Mouse (Mus musculus) lung, embryonic 16.5 days (tissue): ENCODE measurements around the gene Gm43720. TPM values are rescaled to one million over a fixed set of nuclear protein-coding genes. Genes with fewer than 3 reads are reported as not detected.
A peak's percentile ranks its signal among the peaks of the same experiment; 100 is the strongest.

Experiments used
- ATAC-seq: fragments of 200-750 bp; cut with Nextera tagmentation; 2 replicates; pipeline ENCODE4 v1.8.0; 2017; ENCODE audit warnings: low read depth, mild to moderate bottlenecking, moderate library complexity
- H3K27ac ChIP-seq: fragments of 300-500 bp; sonication (generic); 2 replicates; pipeline ENCODE4 v1.5.1; 2014; ENCODE audit warnings: mild to moderate bottlenecking, control low read depth, low read length
- H3K27me3 ChIP-seq: fragments of 300-500 bp; sonication (generic); 2 replicates; pipeline ENCODE4 v1.6.1; 2014; ENCODE audit warnings: low read depth, low read length, mixed read lengths; ENCODE audit not compliant: control insufficient read depth, insufficient read depth
- H3K36me3 ChIP-seq: fragments of 300-500 bp; sonication (generic); 2 replicates; pipeline ENCODE4 v1.6.1; 2014; ENCODE audit warnings: low read length; ENCODE audit not compliant: control insufficient read depth, insufficient read depth
- H3K4me1 ChIP-seq: fragments of 300-500 bp; sonication (generic); replicated peaks from 2 replicates; pipeline ENCODE4 v1.6.1; 2014; ENCODE audit warnings: low read length, mixed read lengths; ENCODE audit not compliant: control insufficient read depth, insufficient read depth
- H3K4me2 ChIP-seq: fragments of 300-500 bp; sonication (generic); 2 replicates; pipeline ENCODE4 v1.6.1; 2014; ENCODE audit warnings: low read depth, low read length, control low read depth
- H3K4me3 ChIP-seq: fragments of 300-500 bp; sonication (generic); 2 replicates; pipeline ENCODE4 v1.5.1; 2014; ENCODE audit warnings: mild to moderate bottlenecking, low read length, control low read depth
- H3K9ac ChIP-seq: fragments of 300-500 bp; sonication (generic); 2 replicates; pipeline ENCODE4 v1.6.1; 2014; ENCODE audit warnings: low read length, control low read depth
- H3K9me3 ChIP-seq: fragments of 300-500 bp; sonication (generic); 2 replicates; pipeline ENCODE4 v1.6.1; 2016; ENCODE audit warnings: low read length; ENCODE audit not compliant: control insufficient read depth
- WGBS: fragments of 180-500 bp; shearing (Covaris S2); extraction: QIAGEN DNeasy Blood & Tissue Kit; methylation state at CpG from one replicate; pipeline ENCODE4 v1.1.7; 2014; 5-methylcytosine and 5-hydroxymethylcytosine counted together
- polyA plus RNA-seq: library from polyadenylated mRNA; unstranded; fragments of >200 nt; fragmentation: Nextera tagmentation; extraction: Ambion mirVana; gene quantifications from 2 replicates; pipeline ENCODE4 v1.2.1, GENCODE M21; 2015

The Gm43720 gene
- polyA plus RNA-seq, 1 experiment from 2014 or later, result 0.19 TPM

DNA sequence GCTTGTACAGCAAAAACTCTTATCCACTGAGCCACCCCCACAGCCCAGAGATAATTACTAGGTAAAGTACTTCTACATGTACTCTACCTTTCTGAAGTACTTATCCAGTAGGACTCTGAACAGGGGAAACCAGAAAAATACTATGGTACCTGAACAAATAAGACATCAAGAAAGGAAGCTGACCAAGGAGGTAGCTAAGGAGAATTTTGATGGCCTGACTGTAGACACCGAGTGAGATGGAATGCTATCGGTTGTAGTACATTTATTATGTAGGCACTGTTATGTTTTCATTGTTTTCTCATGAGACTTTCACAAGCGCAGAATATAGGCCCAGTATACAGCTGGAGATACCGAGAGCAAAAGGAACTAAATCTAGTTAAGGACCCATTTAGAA, 22.2 kb downstream of the Gm43720 start:
- 88% methylated on average over 4 of the region's 4 CpGs for WGBS
- no peak overlapping the region for H3K4me2 ChIP-seq
- peaks cover 11% of the 10 kb centered on the region for H3K4me1 ChIP-seq
- ATAC-seq, result no peak
- no peaks in the 10 kb centered on the region for H3K27me3 ChIP-seq
- H3K9ac ChIP-seq, result no peak overlapping the region
- no peak overlapping the region for H3K27ac ChIP-seq
- H3K9me3 ChIP-seq, result no peaks in the 10 kb centered on the region
- H3K4me3 ChIP-seq, result no peak overlapping the region
- peaks cover 18% of the 10 kb centered on the region for H3K36me3 ChIP-seq

DNA sequence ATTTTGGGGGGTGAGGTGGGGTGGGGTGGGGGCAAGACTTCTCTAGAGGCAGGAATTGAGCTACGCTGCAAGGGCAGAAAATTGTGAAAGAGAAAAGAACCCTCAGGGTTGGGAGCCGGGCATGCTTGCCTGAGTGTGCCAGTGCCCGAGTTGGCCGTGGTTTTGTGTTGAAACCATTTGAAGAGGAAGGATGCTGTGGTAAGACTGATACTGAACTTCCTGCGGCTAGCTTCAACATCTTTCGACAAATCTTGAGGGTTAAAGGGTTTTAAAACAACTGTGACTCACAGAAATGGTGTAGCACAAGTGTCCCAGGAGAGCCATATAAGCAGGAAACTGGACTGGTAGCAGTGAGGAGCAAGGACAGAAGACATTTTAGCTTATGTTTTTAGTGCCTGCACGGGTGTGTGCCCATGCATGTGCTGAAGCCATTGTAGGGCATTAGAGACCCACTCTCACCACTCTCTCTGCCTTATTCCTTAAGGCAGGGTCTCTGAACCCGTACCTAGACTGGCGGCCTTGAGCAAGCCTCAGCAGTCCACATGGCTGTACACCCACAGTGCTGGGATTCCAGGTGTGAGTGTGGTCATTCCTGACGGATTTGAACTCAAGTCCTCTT, 22.7 kb downstream of the Gm43720 start:
- H3K9me3 ChIP-seq, result no peaks in the 10 kb centered on the region
- H3K4me1 ChIP-seq, result peaks cover 6% of the 10 kb centered on the region
- no peaks in the 10 kb centered on the region for H3K27me3 ChIP-seq
- H3K27ac ChIP-seq, result no peak overlapping the region
- H3K36me3 ChIP-seq, result peaks cover 18% of the 10 kb centered on the region
- H3K4me3 ChIP-seq, result no peak overlapping the region
- H3K4me2 ChIP-seq, result no peak overlapping the region
- 87% methylated on average over 10 of the region's 10 CpGs for WGBS
- no peak for ATAC-seq
- no peak overlapping the region for H3K9ac ChIP-seq

GRCm38 (mm10) chr5:138256094-138256467, 23.7 kb downstream of the Gm43720 start:
- Histone ChIP-seq H3K27ac (peak overlapping the region; percentile 76), H3K27me3 (no peaks in the 10 kb centered on the region), H3K4me1 (peaks cover 6% of the 10 kb centered on the region), H3K9me3 (no peaks in the 10 kb centered on the region), H3K4me2 (peak overlapping the region; percentile 82), H3K36me3 (peaks cover 15% of the 10 kb centered on the region), H3K9ac (peak overlapping the region; percentile 84), H3K4me3 (peak overlapping the region; percentile 91)
- WGBS, result 11% methylated on average over 7 of the region's 7 CpGs
- ATAC-seq, result no peak

DNA sequence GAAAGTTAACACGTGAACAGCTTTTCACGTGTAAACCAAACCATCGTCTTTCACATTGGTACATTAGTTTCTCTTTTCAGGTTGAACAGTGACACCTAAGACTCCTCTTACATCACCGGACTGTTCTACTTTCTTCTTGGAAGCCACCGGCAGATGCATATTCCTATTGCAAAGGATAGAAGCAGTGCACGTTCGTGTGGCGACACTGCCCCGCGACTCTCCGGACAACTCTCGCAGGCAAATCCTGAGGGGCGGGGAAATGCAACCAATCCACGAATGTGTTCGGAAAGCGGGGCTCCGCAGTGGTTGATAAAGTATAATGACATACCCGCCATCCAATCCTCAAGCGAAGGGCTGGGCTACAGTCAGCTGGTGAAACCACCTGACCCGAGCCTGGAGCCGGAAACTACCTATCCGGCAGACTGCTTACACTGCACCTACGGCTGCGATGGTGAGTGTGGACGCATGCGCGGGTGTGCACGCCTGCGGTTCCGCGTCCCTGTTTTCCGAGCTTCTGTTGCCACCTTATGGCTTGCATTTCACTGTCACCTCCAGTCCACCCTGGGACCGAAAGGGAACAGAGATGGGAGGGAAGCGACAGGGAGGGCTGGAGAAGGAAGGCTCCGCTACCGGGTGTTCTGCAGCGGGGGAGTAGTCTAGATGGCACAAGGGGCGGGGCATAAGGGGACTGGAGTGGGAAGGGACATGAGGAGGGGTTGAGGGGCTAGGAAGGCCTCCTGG, 24.2 kb downstream of the Gm43720 start, which contains the start of gene Lamtor4:
Gene Lamtor4 (plus strand): TSS at position 130 of the 741 bp plus-strand sequence.
- peak within 1 kb of the TSS; percentile 91 for H3K4me3 ChIP-seq
- ATAC-seq, result peak; percentile 99
- peak within 1 kb of the TSS; percentile 76 for H3K27ac ChIP-seq
- peaks cover 6% of the 10 kb centered on the region for H3K4me1 ChIP-seq
- WGBS, result under 1% methylated on average over 38 of the region's 38 CpGs
- no peaks in the 10 kb centered on the region for H3K27me3 ChIP-seq
- no peaks in the 10 kb centered on the region for H3K9me3 ChIP-seq
- peak within 1 kb of the TSS; percentile 84 for H3K9ac ChIP-seq
- peak within 1 kb of the TSS; percentile 82 for H3K4me2 ChIP-seq
- peaks cover 11% of the 10 kb centered on the region for H3K36me3 ChIP-seq

GRCm38 (mm10) chr5:138253061-138253460, 26.7 kb downstream of the Gm43720 start:
- Histone ChIP-seq H3K9me3 (no peaks in the 10 kb centered on the region), H3K27me3 (no peaks in the 10 kb centered on the region), H3K27ac (no peak overlapping the region), H3K4me2 (no peak overlapping the region), H3K9ac (no peak overlapping the region), H3K4me3 (no peak overlapping the region), H3K4me1 (peaks cover 6% of the 10 kb centered on the region), H3K36me3 (no peaks in the 10 kb centered on the region)
- ATAC-seq, result no peak
- 86% methylated on average over 3 of the region's 3 CpGs for WGBS

DNA sequence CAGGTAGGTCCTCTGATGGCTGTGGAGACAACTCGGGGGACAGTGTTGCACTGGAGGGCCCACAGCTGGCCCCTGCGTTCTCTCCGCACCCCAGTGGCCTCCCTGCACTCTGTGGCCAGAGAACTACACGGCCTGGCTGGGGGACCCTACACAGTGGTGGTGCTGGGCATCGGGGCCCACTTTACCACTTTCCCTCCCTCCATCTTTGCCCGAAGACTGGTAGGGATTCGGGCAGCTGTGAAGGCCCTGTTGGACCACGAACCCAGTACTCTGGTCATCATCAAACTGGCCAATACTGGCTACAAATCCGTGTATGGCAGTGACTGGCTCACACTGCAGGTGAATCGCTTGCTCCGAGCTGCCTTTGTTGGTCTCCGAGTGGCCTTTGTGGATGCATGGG, 28.6 kb downstream of the Gm43720 start:
- Histone ChIP-seq H3K27me3 (no peaks in the 10 kb centered on the region), H3K4me2 (no peak overlapping the region), H3K4me3 (no peak overlapping the region), H3K27ac (no peak overlapping the region), H3K9me3 (no peaks in the 10 kb centered on the region), H3K36me3 (no peaks in the 10 kb centered on the region), H3K4me1 (peaks cover 2% of the 10 kb centered on the region), H3K9ac (no peak overlapping the region)
- WGBS, result 80% methylated on average over 12 of the region's 12 CpGs
- no peak for ATAC-seq

DNA sequence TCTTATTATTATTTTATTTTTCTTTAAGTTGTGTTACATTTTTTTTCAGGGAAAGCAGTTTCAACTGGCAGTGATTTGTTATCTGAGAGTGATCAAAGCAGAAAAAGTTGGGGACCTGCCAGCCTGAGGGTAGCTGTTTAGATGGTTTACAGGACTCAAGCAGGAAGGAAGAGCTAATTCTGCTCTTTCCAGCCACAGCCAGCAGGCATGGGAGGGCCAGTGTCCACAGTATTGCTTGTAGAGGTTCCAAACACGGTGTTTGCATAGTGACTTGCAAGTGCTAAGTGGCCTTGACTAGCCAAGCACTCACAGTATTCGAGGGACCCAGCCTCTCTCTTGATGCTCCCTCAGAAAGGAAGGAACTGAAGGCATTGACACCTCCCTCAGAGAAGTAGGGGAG, 38.2 kb downstream of the Gm43720 start:
- no peaks in the 10 kb centered on the region for H3K36me3 ChIP-seq
- no peak overlapping the region for H3K9ac ChIP-seq
- H3K4me1 ChIP-seq, result no peaks in the 10 kb centered on the region
- H3K9me3 ChIP-seq, result no peaks in the 10 kb centered on the region
- 7% methylated on average over 2 of the region's 2 CpGs for WGBS
- no peak overlapping the region for H3K4me3 ChIP-seq
- H3K27ac ChIP-seq, result no peak overlapping the region
- ATAC-seq, result no peak
- H3K27me3 ChIP-seq, result no peaks in the 10 kb centered on the region
- H3K4me2 ChIP-seq, result no peak overlapping the region

- H3K36me3 ChIP-seq, result no peaks in the 10 kb centered on the region
- H3K4me3 ChIP-seq, result no peak overlapping the region
- no peak overlapping the region for H3K9ac ChIP-seq
- H3K27ac ChIP-seq, result no peak overlapping the region
- no peaks in the 10 kb centered on the region for H3K9me3 ChIP-seq
- H3K27me3 ChIP-seq, result no peaks in the 10 kb centered on the region
- H3K4me1 ChIP-seq, result no peaks in the 10 kb centered on the region
- ATAC-seq, result no peak
- H3K4me2 ChIP-seq, result no peak overlapping the region
Observed at GRCm38 (mm10) chr5:138234224-138234623, 45.5 kb downstream of the Gm43720 start.

GRCm38 (mm10) chr5:138233778-138234177, 46.0 kb downstream of the Gm43720 start:
- Histone ChIP-seq H3K9ac (no peak overlapping the region), H3K4me1 (no peaks in the 10 kb centered on the region), H3K36me3 (no peaks in the 10 kb centered on the region), H3K27me3 (no peaks in the 10 kb centered on the region), H3K27ac (no peak overlapping the region), H3K9me3 (no peaks in the 10 kb centered on the region), H3K4me3 (no peak overlapping the region), H3K4me2 (no peak overlapping the region)
- ATAC-seq, result no peak
- 74% methylated on average over 2 of the region's 2 CpGs for WGBS
